Mouse (Mus musculus) ES-Bruce4 (cell line): ENCODE data around the gene Eif4b. TPM values are rescaled to one million over a fixed set of nuclear protein-coding genes. Genes with fewer than 3 reads are reported as not detected.

Source experiments
- H3K27ac ChIP-seq: 2 replicates; pipeline ENCODE4 v1.5.1; 2012; ENCODE audit warnings: low read length, inconsistent platforms; ENCODE audit not compliant: insufficient read depth
- H3K27me3 ChIP-seq: 2 replicates; pipeline ENCODE4 v1.6.1; 2012; ENCODE audit warnings: mild to moderate bottlenecking, low read length, inconsistent platforms; ENCODE audit not compliant: control insufficient read depth, poor library complexity, insufficient read depth, severe bottlenecking
- H3K36me3 ChIP-seq: 2 replicates; pipeline ENCODE4 v1.6.1; 2012; ENCODE audit warnings: inconsistent platforms, mild to moderate bottlenecking, low read length, moderate library complexity; ENCODE audit not compliant: control insufficient read depth, poor library complexity, insufficient read depth, severe bottlenecking
- H3K4me1 ChIP-seq: one replicate; pipeline ENCODE4 v1.8.1; 2011; ENCODE audit warnings: low read length; ENCODE audit not compliant: control insufficient read depth, insufficient read depth
- H3K4me3 ChIP-seq: 2 replicates; pipeline ENCODE4 v1.5.1; 2011; ENCODE audit warnings: low read depth, mild to moderate bottlenecking, low read length
- H3K9ac ChIP-seq: 2 replicates; pipeline ENCODE4 v1.6.1; 2012; ENCODE audit warnings: low read depth, mild to moderate bottlenecking, inconsistent platforms; ENCODE audit not compliant: poor library complexity, severe bottlenecking
- H3K9me3 ChIP-seq: replicated peaks from 2 replicates; pipeline ENCODE4 v1.6.1; 2012; ENCODE audit warnings: mild to moderate bottlenecking, low read length, inconsistent platforms; ENCODE audit not compliant: control insufficient read depth, poor library complexity, insufficient read depth, severe bottlenecking
- CTCF ChIP-seq: IDR thresholded peaks from one replicate; pipeline ENCODE4 v1.8.1; 2011; ENCODE audit warnings: low read depth, low read length
- EP300 ChIP-seq: IDR thresholded peaks from 2 replicates; pipeline ENCODE4 v1.6.1; 2011; ENCODE audit warnings: low read depth, low read length; ENCODE audit not compliant: insufficient read depth
- POLR2A ChIP-seq: IDR thresholded peaks from one replicate; pipeline ENCODE4 v1.8.1; 2011; ENCODE audit warnings: low read length; ENCODE audit not compliant: insufficient read depth
- polyA plus RNA-seq: library from polyadenylated mRNA; stranded (reverse); fragments of >200 nt; gene quantifications from 2 replicates; pipeline ENCODE4 v1.2.4, GENCODE M21; 2011; ENCODE audit warnings: low read depth; ENCODE audit not compliant: missing spikeins, insufficient read depth, insufficient read length

Gene Eif4b
- 584 and 631 TPM in 2 replicates for polyA plus RNA-seq

DNA sequence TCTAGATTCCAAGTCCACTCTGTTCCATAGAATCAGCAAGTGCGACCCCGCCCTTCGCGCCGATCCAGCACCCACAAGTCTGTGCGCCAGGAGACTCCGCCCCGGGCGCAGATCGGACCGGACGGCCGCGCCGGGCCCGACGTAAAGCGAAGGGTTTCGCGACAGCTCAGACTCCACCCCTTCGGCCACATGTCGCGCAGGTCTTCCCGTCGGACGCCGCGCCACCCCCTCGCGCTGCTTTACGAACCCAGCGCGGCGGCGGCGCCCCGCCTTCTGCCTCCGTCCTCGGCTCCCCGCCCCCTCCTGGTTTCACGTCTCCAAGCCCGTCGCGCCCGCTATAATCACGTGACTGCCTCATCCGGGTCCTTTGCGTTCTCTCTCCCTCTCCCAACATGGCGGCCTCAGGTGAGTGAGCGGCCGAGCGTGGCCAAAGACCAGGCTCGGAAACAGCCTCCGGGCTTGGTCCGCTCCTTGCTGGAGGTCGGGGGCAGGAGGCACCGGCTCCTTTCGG is at the start of gene Eif4b:
TSS of gene Eif4b (plus strand) at position 215 of the 511 bp plus-strand sequence.
- H3K4me1 ChIP-seq = no peaks in the 10 kb centered on the region
- H3K4me3 ChIP-seq = peak within 1 kb of the TSS; percentile 98
- TF ChIP-seq POLR2A (peak; percentile 8), EP300 (no peak)
- H3K36me3 ChIP-seq = peaks cover 14% of the 10 kb centered on the region
- peak within 1 kb of the TSS; percentile 66 for H3K27ac ChIP-seq
- H3K9ac ChIP-seq = peak within 1 kb of the TSS; percentile 94
- H3K27me3 ChIP-seq = no peaks in the 10 kb centered on the region
- no peaks in the 10 kb centered on the region for H3K9me3 ChIP-seq

DNA sequence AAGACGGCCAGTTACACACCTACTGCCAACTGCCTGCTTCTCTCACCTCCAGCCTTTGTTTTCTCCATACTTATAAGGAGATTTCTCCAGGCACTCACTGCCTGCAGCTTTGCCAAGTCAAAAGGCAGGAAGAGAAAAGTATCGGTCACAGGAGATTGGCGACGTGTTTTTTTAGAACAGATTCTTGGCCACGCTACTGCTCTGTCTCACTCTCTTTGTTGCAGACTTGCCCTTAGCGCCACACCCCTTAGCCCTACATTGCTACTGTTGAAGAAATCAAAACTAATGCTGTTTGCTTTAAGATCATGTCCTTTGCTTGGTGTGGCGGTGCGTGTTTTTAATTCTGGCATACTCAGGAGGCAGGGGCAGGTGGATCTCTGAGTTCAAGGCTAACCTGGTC is 49.7 kb upstream of the Eif4b start:
- Histone ChIP-seq H3K9me3 (no peaks in the 10 kb centered on the region), H3K4me3 (no peak overlapping the region), H3K4me1 (peaks cover 6% of the 10 kb centered on the region), H3K27ac (no peak overlapping the region), H3K27me3 (no peaks in the 10 kb centered on the region; the same call in 1 of the 2 replicates), H3K9ac (no peak overlapping the region), H3K36me3 (no peaks in the 10 kb centered on the region)
- TF ChIP-seq EP300 (no peak), CTCF (no peak)

DNA sequence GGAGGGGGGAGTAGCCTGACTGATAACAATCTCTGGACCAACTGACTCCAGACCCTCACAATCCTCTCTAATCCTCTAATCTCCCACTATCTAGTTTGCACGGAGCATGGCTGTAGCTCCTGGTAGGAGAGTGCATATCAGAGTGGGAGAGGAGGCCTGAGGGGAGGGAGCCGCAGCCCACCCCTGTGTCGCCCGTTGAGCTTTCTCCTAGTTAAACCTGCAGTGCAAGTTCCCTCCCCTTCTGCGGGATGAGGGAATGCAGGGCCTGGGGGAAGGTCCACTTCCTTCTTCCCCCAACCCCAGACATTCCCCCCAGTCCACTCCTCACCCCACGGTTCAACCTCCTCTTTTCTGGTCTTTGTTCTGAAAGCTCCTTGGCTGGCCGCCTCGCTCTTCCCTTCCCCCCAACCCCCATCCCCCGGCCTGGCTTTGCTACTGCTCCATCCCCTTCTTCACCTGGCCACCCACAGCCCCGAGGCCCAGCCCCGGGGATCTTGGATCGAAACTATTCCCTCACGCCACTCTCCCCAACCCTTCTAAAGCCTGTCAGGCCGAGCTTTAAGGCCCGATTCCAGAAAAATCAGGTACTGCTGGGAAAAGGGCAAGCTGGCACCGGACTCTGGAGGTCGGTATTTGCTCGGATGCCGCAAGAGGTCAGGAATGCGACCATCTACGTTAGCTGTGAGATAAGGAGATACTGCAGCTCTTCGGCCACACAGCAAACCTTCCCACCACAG is 48.3 kb upstream of the Eif4b start:
- TF ChIP-seq POLR2A (no peak), CTCF (no peak), EP300 (peak; percentile 36; the same call in 1 of the 2 replicates)
- no peaks in the 10 kb centered on the region for H3K36me3 ChIP-seq
- no peak overlapping the region for H3K27ac ChIP-seq
- H3K4me3 ChIP-seq = peak overlapping the region; percentile 26
- H3K27me3 ChIP-seq = no peaks in the 10 kb centered on the region; the same call in 1 of the 2 replicates
- peaks cover 6% of the 10 kb centered on the region for H3K4me1 ChIP-seq
- no peaks in the 10 kb centered on the region for H3K9me3 ChIP-seq
- H3K9ac ChIP-seq = no peak overlapping the region

DNA sequence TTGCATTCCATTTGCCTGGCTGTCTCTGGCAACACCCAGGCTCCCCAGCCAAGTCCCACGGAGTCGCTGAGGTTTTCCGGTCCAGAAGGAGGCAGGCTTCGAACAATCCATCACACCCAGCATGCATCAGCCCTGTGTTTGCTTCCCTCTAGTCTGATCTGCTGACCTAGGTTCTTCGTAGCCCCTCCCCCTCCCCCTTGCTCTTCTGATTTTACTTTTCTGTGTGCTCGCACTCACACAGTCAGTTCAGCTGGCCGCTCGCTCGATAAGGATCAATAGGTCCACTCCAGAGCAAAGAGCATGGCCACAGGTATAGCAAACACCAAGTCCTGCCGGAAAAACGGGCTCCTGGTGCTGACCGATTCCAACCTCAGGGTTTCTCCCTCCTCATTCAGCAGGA is 47.1 kb upstream of the Eif4b start:
- H3K4me1 ChIP-seq = peaks cover 6% of the 10 kb centered on the region
- H3K4me3 ChIP-seq = no peak overlapping the region
- no peaks in the 10 kb centered on the region for H3K36me3 ChIP-seq
- TF ChIP-seq POLR2A (no peak), CTCF (no peak), EP300 (no peak)
- no peak overlapping the region for H3K27ac ChIP-seq
- H3K9me3 ChIP-seq = no peaks in the 10 kb centered on the region
- H3K27me3 ChIP-seq = no peaks in the 10 kb centered on the region; the same call in 1 of the 2 replicates
- no peak overlapping the region for H3K9ac ChIP-seq

DNA sequence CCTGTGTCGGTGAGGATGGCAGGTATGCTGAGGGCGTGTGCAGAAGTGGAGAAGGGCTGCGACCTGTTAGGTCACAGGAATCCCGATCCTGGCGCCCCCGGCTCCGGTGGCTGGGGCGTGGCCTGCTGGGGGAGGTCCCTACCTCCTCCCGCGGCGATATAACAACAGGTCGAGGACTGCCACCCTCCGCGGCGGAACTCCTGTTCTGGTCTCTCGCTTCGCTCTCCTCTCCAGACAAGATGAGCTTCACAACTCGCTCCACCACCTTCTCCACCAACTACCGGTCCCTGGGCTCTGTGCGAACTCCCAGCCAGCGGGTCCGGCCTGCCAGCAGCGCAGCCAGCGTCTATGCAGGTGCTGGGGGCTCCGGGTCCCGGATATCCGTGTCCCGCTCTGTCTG is 45.5 kb upstream of the Eif4b start, which contains the start of gene Krt18:
TSS of gene Krt18 (plus strand) at position 141 of the 400 bp plus-strand sequence.
- H3K36me3 ChIP-seq = no peaks in the 10 kb centered on the region
- TF ChIP-seq POLR2A = no peak
- TF ChIP-seq EP300 = 0 out of 2 replicates have a peak, but pooled peaks have one; percentile 27
- no peak for TF ChIP-seq CTCF
- H3K9me3 ChIP-seq = no peaks in the 10 kb centered on the region
- H3K9ac ChIP-seq = peak within 1 kb of the TSS; percentile 27; the same call in 1 of the 2 replicates
- H3K4me3 ChIP-seq = peak within 1 kb of the TSS; percentile 68
- peaks cover 3% of the 10 kb centered on the region for H3K4me1 ChIP-seq
- no peaks in the 10 kb centered on the region; the same call in 1 of the 2 replicates for H3K27me3 ChIP-seq
- no peak within 1 kb of the TSS for H3K27ac ChIP-seq
